Mouse (Mus musculus) cerebellum, adult 2 months (tissue): ENCODE data around the gene Med24.

Experiments
- CTCF ChIP-seq: fragments of 200-500 bp; IDR thresholded peaks from 2 replicates; pipeline ENCODE4 v1.5.1; 2011; ENCODE audit warnings: low read depth, mild to moderate bottlenecking, control low read depth, low read length, moderate library complexity, borderline replicate concordance; ENCODE audit not compliant: insufficient read depth
- POLR2A ChIP-seq: fragments of 200-500 bp; IDR thresholded peaks from 2 replicates; pipeline ENCODE4 v1.6.1; 2011; ENCODE audit warnings: low read length, control low read depth, borderline replicate concordance; ENCODE audit not compliant: insufficient read depth

DNA sequence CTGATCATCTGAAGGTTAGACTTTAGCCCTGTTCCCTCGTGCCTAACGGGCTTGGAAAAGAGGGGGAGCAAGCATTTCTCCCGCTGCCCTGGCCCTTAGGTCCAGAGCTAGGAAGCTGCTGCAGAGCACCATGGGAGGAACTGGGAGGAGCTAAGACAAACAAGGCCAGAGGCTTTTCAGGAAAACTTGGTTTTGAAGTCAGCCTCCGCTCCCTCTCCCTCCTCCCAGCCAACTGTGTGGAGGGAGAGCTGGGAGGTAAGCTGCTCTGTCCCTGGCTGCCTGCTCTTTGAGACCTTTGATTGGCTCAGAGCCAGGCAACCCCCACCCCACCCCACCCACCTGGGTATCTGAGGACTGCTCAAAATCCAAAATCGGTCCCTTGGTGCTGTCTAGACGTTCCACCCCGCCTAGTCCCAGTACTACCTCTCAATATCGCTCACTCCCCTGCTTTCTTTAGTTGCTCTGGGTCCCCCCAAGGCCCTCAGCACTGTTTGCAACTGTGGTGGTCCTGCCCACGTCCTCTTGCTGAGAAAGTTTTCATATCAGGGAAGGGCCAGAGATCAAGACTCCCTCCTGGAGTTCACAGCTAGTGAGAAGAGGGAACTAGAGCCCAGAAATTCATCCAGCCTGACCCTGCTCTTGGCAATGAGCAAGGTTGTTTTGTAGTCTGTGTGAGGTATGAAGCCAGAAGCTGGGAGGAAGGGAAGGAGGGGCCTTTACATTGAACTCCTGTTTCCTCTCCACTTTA is 47.8 kb upstream of the Med24 start:
- TF ChIP-seq CTCF (no peak), POLR2A (no peak)
